23 mouse cellular contexts compared by ENCODE assay signal in the genomic region with DNA sequence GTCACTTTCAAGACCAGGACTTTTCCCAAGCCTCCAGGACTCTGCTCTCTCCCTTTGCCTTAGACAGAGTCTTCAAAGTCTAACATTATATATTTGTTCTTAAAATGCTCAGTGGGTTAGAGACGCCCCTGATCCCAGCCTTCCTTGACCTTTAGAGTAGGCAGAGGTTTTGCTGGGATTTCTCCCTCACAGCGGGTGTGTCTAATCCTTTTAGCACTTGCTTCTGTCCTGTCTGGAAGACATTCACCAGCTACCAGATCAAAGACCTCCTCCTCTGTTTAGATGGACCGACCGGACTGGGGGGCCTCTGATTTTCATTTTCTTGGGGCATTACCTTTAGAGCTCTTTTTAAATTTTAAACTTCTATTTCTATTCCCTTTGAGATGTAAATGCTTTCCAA.
DNase-seq lines count a peak whose midpoint lies in the region; ATAC-seq and TF ChIP-seq lines count a peak whose summit lies in the region.
"Had no signal": no experiment of that assay in that cellular context is flagged by ENCODE, and none has a peak within 500 bp of the region (broad histone marks: within the 10 kb centered on the region; RNA-seq: fewer than 3 reads in every experiment).

No protein-coding gene starts in this region.

- ATAC-seq in midbrain, postnatal 0 days (ENCODE audit: low FRiP score) = no peak
- peak; percentile 46; the same call in 1 of the 2 replicates for ATAC-seq in midbrain, embryonic 13.5 days
- ATAC-seq: forebrain, embryonic 15.5 days; Patski had no signal

- 3% methylated on average over 4 of the region's 4 CpGs for WGBS in midbrain, embryonic 10.5 days
- 9% methylated on average over 4 of the region's 4 CpGs for WGBS in midbrain, postnatal 0 days
- 3% methylated on average over 4 of the region's 4 CpGs for WGBS in midbrain, embryonic 13.5 days

- H3K27me3 ChIP-seq in midbrain, embryonic 10.5 days (ENCODE audit: low read depth, poor library complexity, severe bottlenecking) = peaks cover 4% of the 10 kb centered on the region; the same call in 1 of the 2 replicates
- H3K27me3 ChIP-seq in midbrain, postnatal 0 days (ENCODE audit: insufficient read depth, low read length) = no peaks in the 10 kb centered on the region
- H3K27me3 ChIP-seq in midbrain, embryonic 13.5 days = peaks cover 4% of the 10 kb centered on the region; the same call in 1 of the 2 replicates
- H3K27me3 ChIP-seq: CH12.LX; forebrain, embryonic 15.5 days; heart, embryonic 15.5 days; hindbrain, embryonic 15.5 days; Patski had no signal

- no peak for TF ChIP-seq CTCF in midbrain, postnatal 0 days (IDR thresholded peaks at IDR 0.05)

- H3K9ac ChIP-seq in midbrain, postnatal 0 days (replicated peaks; ENCODE audit: low read length, poor library complexity, severe bottlenecking) = no peak overlapping the region
- no peak overlapping the region for H3K9ac ChIP-seq in midbrain, embryonic 13.5 days (replicated peaks)
- H3K9ac ChIP-seq: embryonic facial prominence, embryonic 15.5 days; forebrain, embryonic 15.5 days; heart, embryonic 15.5 days; hindbrain, embryonic 15.5 days had no signal

- H3K9me3 ChIP-seq in midbrain, embryonic 10.5 days (replicated peaks) = no peaks in the 10 kb centered on the region
- H3K9me3 ChIP-seq in midbrain, postnatal 0 days (ENCODE audit: low read length) = no peaks in the 10 kb centered on the region
- H3K9me3 ChIP-seq in midbrain, embryonic 13.5 days = no peaks in the 10 kb centered on the region
- H3K9me3 ChIP-seq: embryonic facial prominence, embryonic 15.5 days; forebrain, embryonic 10.5 days; forebrain, embryonic 15.5 days; heart, embryonic 15.5 days; hindbrain, embryonic 15.5 days had no signal

- peak overlapping the region; percentile 78; the same call in 1 of the 2 replicates for H3K27ac ChIP-seq in midbrain, embryonic 10.5 days (replicated peaks)
- no peak overlapping the region for H3K27ac ChIP-seq in midbrain, postnatal 0 days (ENCODE audit: low read depth, low read length)
- H3K27ac ChIP-seq in midbrain, embryonic 13.5 days = no peak overlapping the region
- H3K27ac ChIP-seq: embryonic facial prominence, embryonic 15.5 days; forebrain, embryonic 10.5 days; forebrain, embryonic 15.5 days; heart, adult 2 months; heart, embryonic 15.5 days; hindbrain, embryonic 15.5 days had no signal

- H3K36me3 ChIP-seq in midbrain, embryonic 10.5 days = no peaks in the 10 kb centered on the region
- no peaks in the 10 kb centered on the region for H3K36me3 ChIP-seq in midbrain, postnatal 0 days (ENCODE audit: insufficient read depth, low read length)
- no peaks in the 10 kb centered on the region for H3K36me3 ChIP-seq in midbrain, embryonic 13.5 days
- H3K36me3 ChIP-seq: embryonic facial prominence, embryonic 15.5 days; forebrain, embryonic 10.5 days; forebrain, embryonic 15.5 days; heart, embryonic 15.5 days; hindbrain, embryonic 15.5 days had no signal

- no peak overlapping the region for H3K4me2 ChIP-seq in midbrain, postnatal 0 days (ENCODE audit: low read depth, low read length, poor library complexity, severe bottlenecking)
- no peak overlapping the region for H3K4me2 ChIP-seq in midbrain, embryonic 13.5 days (replicated peaks)
- H3K4me2 ChIP-seq: embryonic facial prominence, embryonic 15.5 days; forebrain, embryonic 15.5 days; heart, embryonic 11.5 days; heart, embryonic 15.5 days; hindbrain, embryonic 15.5 days had no signal

- H3K4me3 ChIP-seq in midbrain, embryonic 10.5 days = no peak overlapping the region
- H3K4me3 ChIP-seq in midbrain, postnatal 0 days (ENCODE audit: low read depth, low read length) = no peak overlapping the region
- no peak overlapping the region for H3K4me3 ChIP-seq in midbrain, embryonic 13.5 days (replicated peaks)
- H3K4me3 ChIP-seq: embryonic facial prominence, embryonic 15.5 days; erythroblast, embryonic 14.5 days; forebrain, embryonic 10.5 days; forebrain, embryonic 15.5 days; heart, adult 2 months; heart, embryonic 15.5 days; hindbrain, embryonic 15.5 days had no signal

- H3K4me1 ChIP-seq in midbrain, embryonic 10.5 days = peaks cover 28% of the 10 kb centered on the region
- no peaks in the 10 kb centered on the region for H3K4me1 ChIP-seq in midbrain, postnatal 0 days (ENCODE audit: insufficient read depth, low read length)
- H3K4me1 ChIP-seq in midbrain, embryonic 13.5 days (replicated peaks) = peaks cover 12% of the 10 kb centered on the region
- H3K4me1 ChIP-seq: embryonic facial prominence, embryonic 15.5 days; forebrain, embryonic 15.5 days; heart, embryonic 15.5 days; hindbrain, embryonic 15.5 days had no signal

- peak; percentile 70 for DNase-seq in midbrain, embryonic 10.5 days (ENCODE audit: low spot score)
- DNase-seq in midbrain, postnatal 0 days (ENCODE audit: low spot score) = no peak
- peak; percentile 18 for DNase-seq in R1 (ENCODE audit: low read depth, low spot score)
- peak; percentile 51 for DNase-seq in embryo, embryonic 10 days (ENCODE audit: low spot score)
- DNase-seq in left cerebral cortex, adult 9 months (ENCODE audit: low spot score in 2 of 2) = no peak
- no peak for DNase-seq in layer of hippocampus, postnatal 36 days
- DNase-seq: adrenal gland, adult 2 months; adrenal gland, postnatal 25 days; cerebellum, adult 2 months; cerebellum, postnatal 14 days; gastrocnemius, postnatal 14 days; heart, adult 2 months; heart, postnatal 14 days had no signal

Comparison
In these comparisons a context has a peak if more than half of its experiments do, and no peak if none do; other contexts are left out.
1. DNase-seq: peak in midbrain, embryonic 10.5 days (single experiment), R1 (single experiment) and embryo, embryonic 10 days (single experiment); none in midbrain, postnatal 0 days (single experiment), left cerebral cortex, adult 9 months (0 of 2) and layer of hippocampus, postnatal 36 days (0 of 2).